Mouse (Mus musculus) brain, embryonic 14.5 days (tissue): Measurements from ENCODE around the gene Mpped1.

Experiments
- CTCF ChIP-seq: fragments of 200-500 bp; IDR thresholded peaks from 2 replicates; pipeline ENCODE4 v1.5.1; 2012; ENCODE audit warnings: inconsistent platforms, mild to moderate bottlenecking, moderate library complexity, borderline replicate concordance; ENCODE audit not compliant: insufficient read depth, insufficient read length; ENCODE audit errors: extremely low read depth
- POLR2A ChIP-seq: fragments of 200-500 bp; IDR thresholded peaks from 2 replicates; pipeline ENCODE4 v1.6.1; 2012; ENCODE audit warnings: mild to moderate bottlenecking, inconsistent platforms, borderline replicate concordance; ENCODE audit not compliant: poor library complexity, insufficient read depth, insufficient read length, severe bottlenecking; ENCODE audit errors: extremely low read depth

DNA sequence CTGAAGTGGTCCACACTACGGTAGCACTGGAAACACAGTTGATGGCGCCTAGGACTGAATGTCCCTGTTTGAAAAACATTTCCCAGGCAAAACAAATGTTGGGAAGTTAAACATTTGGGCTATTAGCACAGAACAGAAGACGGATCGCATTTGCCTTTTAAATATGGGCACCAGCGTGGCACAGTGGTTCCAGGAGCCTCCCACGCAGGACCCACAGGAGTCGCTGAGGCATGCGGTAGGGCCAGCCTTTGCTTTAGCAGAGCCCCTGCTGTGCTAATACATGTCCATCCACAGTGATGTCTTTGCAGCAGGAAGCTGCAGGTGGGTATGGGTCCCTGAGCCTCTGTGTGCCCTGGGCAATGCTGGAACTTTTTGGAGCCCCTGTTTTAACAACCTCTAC lies 48.7 kb downstream of the Mpped1 start:
- TF ChIP-seq CTCF (no peak), POLR2A (no peak)
